9 mouse cellular contexts compared by ENCODE assay signal in genomic region chr2:90624339-90624738, GRCm38 (mm10). TPM values are rescaled to one million over a fixed set of nuclear protein-coding genes. Genes with fewer than 3 reads are reported as not detected.
DNase-seq lines count a peak whose midpoint lies in the region; ATAC-seq and TF ChIP-seq lines count a peak whose summit lies in the region.
"Had no signal": no experiment of that assay in that cellular context is flagged by ENCODE, and none has a peak within 500 bp of the region (broad histone marks: within the 10 kb centered on the region; RNA-seq: fewer than 3 reads in every experiment).

No protein-coding gene starts in this region.

- peak; percentile 57 for DNase-seq in left cerebral cortex, postnatal 4 days
- DNase-seq in left cerebral cortex, postnatal 14 days (ENCODE audit: low spot score in 2 of 2): no peak
- DNase-seq in brain, embryonic 14.5 days (ENCODE audit: low read depth): peak; percentile 83
- DNase-seq in yolk sac, embryonic 10.5 days (ENCODE audit: low spot score): no peak
- DNase-seq in T-cell, adult 2 months (ENCODE audit: low spot score): no peak
- no peak for DNase-seq in heart, postnatal 36 days

- no peak overlapping the region for H3K4me3 ChIP-seq in intestine, postnatal 0 days (ENCODE audit: low read depth, low read length)
- H3K4me3 ChIP-seq: heart, embryonic 15.5 days had no signal

- no peaks in the 10 kb centered on the region for H3K36me3 ChIP-seq in intestine, postnatal 0 days (ENCODE audit: control insufficient read depth, insufficient read depth)
- H3K36me3 ChIP-seq: heart, embryonic 15.5 days had no signal

- H3K27me3 ChIP-seq in intestine, postnatal 0 days (replicated peaks; ENCODE audit: control insufficient read depth, insufficient read depth, low read length): no peaks in the 10 kb centered on the region
- H3K27me3 ChIP-seq: heart, embryonic 15.5 days had no signal

- TF ChIP-seq POLR2A in brain, embryonic 14.5 days (IDR thresholded peaks at IDR 0.05; ENCODE audit: borderline replicate concordance, extremely low read depth, insufficient read depth, insufficient read length, poor library complexity, severe bottlenecking): no peak

- H3K27ac ChIP-seq in intestine, postnatal 0 days (ENCODE audit: low read depth, low read length): no peak overlapping the region
- H3K27ac ChIP-seq: heart, embryonic 15.5 days had no signal

- no peak for TF ChIP-seq CTCF in brain, embryonic 14.5 days (IDR thresholded peaks at IDR 0.05; ENCODE audit: borderline replicate concordance, extremely low read depth, insufficient read depth, insufficient read length)
- no peak for TF ChIP-seq CTCF in intestine, postnatal 0 days (IDR thresholded peaks at IDR 0.05; ENCODE audit: low read depth)

- intact Hi-C loops in left cerebral cortex, postnatal 4 days (cut with DNase I): no loop called here
- intact Hi-C loops in left cerebral cortex, postnatal 14 days (cut with DNase I): loop anchor here (2.0 kb wide), 1 partner anchor 150 kb away; no protein-coding TSS in a partner anchor
- intact Hi-C loops in heart, postnatal 36 days (cut with DNase I): no loop called here

- 15% methylated on average over 4 of the region's 4 CpGs for WGBS in intestine, postnatal 0 days

- H3K4me2 ChIP-seq in intestine, postnatal 0 days (replicated peaks; ENCODE audit: low read depth): no peak overlapping the region
- H3K4me2 ChIP-seq: heart, embryonic 15.5 days had no signal

- peak; percentile 78 for ATAC-seq in intestine, postnatal 0 days
- peak; percentile 42 for ATAC-seq in megakaryocyte progenitor cell, adult 5-6 weeks (replicated peaks; ENCODE audit: poor library complexity)

- peaks cover 3% of the 10 kb centered on the region; the same call in 1 of the 2 replicates for H3K4me1 ChIP-seq in intestine, postnatal 0 days (replicated peaks; ENCODE audit: control insufficient read depth, insufficient read depth, low read length)

- H3K9me3 ChIP-seq in intestine, postnatal 0 days (ENCODE audit: control insufficient read depth): no peaks in the 10 kb centered on the region
- H3K9me3 ChIP-seq: heart, embryonic 15.5 days had no signal

- H3K9ac ChIP-seq in intestine, postnatal 0 days (ENCODE audit: low read depth, low read length): no peak overlapping the region
- H3K9ac ChIP-seq: heart, embryonic 15.5 days had no signal

RNA-seq across cellular contexts. Expression of gene Ptprj, which starts 43.9 kb away (rescaled TPM):
- total RNA-seq in left cerebral cortex, postnatal 4 days (2021): 10 to 100 TPM; 50.8 to 51.2 TPM
- total RNA-seq in left cerebral cortex, postnatal 14 days (2021): 100 to 1,000 TPM in 1 of 2 experiments, 10 to 100 TPM in 1; 91.2 to 111 TPM
- 6.1 and 11.7 TPM in 2 replicates for polyA plus RNA-seq in brain, embryonic 14.5 days (2012; rRNA removed)
- polyA plus RNA-seq in intestine, postnatal 0 days (2015; fragmentation: Nextera tagmentation; extraction: Ambion mirVana): 3.5 and 4.0 TPM in 2 replicates
- 17.2 and 20.2 TPM in 2 replicates for total RNA-seq in megakaryocyte progenitor cell, adult 5-6 weeks (2015)
- total RNA-seq in megakaryocyte progenitor cell, adult 5-6 weeks (2017): 15.4 and 17.2 TPM in 2 replicates
- 10 to 100 TPM in 1 of 2 experiments, 1 to 10 TPM in 1; 8.3 to 10.5 TPM for total RNA-seq in heart, postnatal 36 days (2021)

RNA-seq across cellular contexts. Expression of gene Nup160, which starts 52.7 kb away (rescaled TPM):
- total RNA-seq in left cerebral cortex, postnatal 4 days (2021): 10 to 100 TPM; 26.6 to 29.0 TPM
- total RNA-seq in left cerebral cortex, postnatal 14 days (2021): 10 to 100 TPM; 16.9 to 20.0 TPM
- 23.1 and 24.1 TPM in 2 replicates for polyA plus RNA-seq in brain, embryonic 14.5 days (2012; rRNA removed)
- 8.9 and 9.7 TPM in 2 replicates for polyA plus RNA-seq in intestine, postnatal 0 days (2015; fragmentation: Nextera tagmentation; extraction: Ambion mirVana)
- total RNA-seq in megakaryocyte progenitor cell, adult 5-6 weeks (2015): 79.3 and 81.3 TPM in 2 replicates
- total RNA-seq in megakaryocyte progenitor cell, adult 5-6 weeks (2017): 50.9 and 61.7 TPM in 2 replicates
- 10 to 100 TPM in 1 of 2 experiments, 1 to 10 TPM in 1; 7.6 to 13.7 TPM for total RNA-seq in heart, postnatal 36 days (2021)

Comparison
In these comparisons a context has a peak if more than half of its experiments do, and no peak if none do; other contexts are left out.
1. DNase-seq: peak in left cerebral cortex, postnatal 4 days (single experiment) and brain, embryonic 14.5 days (single experiment); none in left cerebral cortex, postnatal 14 days (0 of 2), yolk sac, embryonic 10.5 days (single experiment), T-cell, adult 2 months (single experiment) and heart, postnatal 36 days (0 of 2).